Mouse (Mus musculus): ENCODE measurements around the gene Rasgrp2. TPM values are rescaled to one million over a fixed set of nuclear protein-coding genes. Genes with fewer than 3 reads are reported as not detected.

Gene Rasgrp2
- polyA plus RNA-seq, 1 experiment, result 0.71 TPM

DNA sequence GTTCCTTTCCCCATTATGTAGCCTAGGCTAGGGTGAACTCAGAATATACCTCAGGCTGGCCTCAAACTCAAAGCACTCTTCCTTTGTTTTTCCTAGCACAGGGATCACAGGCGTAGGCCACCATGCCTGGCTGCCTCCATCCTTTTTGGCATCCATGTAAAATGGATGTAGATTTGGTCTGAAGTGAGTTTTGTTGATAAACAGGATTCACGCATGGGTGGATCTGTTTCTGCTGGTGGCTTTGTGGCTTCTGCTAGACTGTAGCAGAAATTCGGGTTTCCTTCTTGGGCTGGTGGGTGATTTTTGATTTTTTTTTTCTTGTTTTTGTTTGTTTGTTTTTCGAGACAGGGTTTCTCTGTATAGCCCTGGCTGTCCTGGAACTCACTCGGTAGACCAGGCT, 10.8 kb downstream of the Rasgrp2 start:
- no peak for TF ChIP-seq MAX (IDR thresholded peaks at IDR 0.05)
- TF ChIP-seq FOSL1 (IDR thresholded peaks at IDR 0.05; ENCODE audit: insufficient read depth, low read length, poor library complexity, severe bottlenecking), result no peak
- no peak for TF ChIP-seq CEBPB (IDR thresholded peaks at IDR 0.05; ENCODE audit: low read depth)
- TF ChIP-seq USF1 (IDR thresholded peaks at IDR 0.05; ENCODE audit: low read depth), result no peak
- TF ChIP-seq MYOD1 (IDR thresholded peaks at IDR 0.05; ENCODE audit: control insufficient read depth, insufficient read length, low read depth), result no peak
- TF ChIP-seq MYOG (IDR thresholded peaks at IDR 0.05; ENCODE audit: control insufficient read depth, extremely low read depth, insufficient read length), result no peak
- TF ChIP-seq CTCF (IDR thresholded peaks at IDR 0.05; ENCODE audit: control insufficient read depth, insufficient read depth, insufficient read length), result no peak
- no peak overlapping the region for H3K4me3 ChIP-seq (ENCODE audit: insufficient read depth, poor library complexity, severe bottlenecking)
- no peaks in the 10 kb centered on the region for H3K79me3 ChIP-seq (ENCODE audit: low read depth)
- H3K36me3 ChIP-seq (ENCODE audit: control insufficient read depth, insufficient read depth), result no peaks in the 10 kb centered on the region
- peaks cover 65% of the 10 kb centered on the region for H3K27me3 ChIP-seq (ENCODE audit: control insufficient read depth, insufficient read depth, insufficient read length)
- no peaks in the 10 kb centered on the region for H3K79me2 ChIP-seq (ENCODE audit: control insufficient read depth, insufficient read depth)
- no peak overlapping the region for H3ac ChIP-seq (ENCODE audit: control insufficient read depth, insufficient read length, low read depth)

DNA sequence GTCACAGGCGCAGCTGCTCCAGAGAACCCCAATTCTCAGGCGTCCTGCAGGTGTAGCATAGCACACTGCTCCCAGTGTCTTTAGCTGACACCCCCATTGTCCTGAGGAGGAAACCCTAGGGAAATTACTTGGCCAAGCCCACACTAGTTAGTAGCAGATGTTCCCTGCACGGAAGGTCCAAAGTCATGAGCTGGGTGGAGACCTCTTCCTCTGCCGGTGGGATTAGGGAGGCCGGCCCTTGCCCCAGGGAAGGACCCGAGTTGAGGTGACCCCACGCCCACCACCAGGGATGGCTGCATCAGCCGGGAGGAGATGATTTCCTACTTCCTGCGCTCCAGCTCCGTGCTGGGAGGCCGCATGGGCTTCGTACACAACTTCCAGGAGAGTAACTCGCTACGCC, 13.7 kb downstream of the Rasgrp2 start:
- no peak for TF ChIP-seq USF1 (IDR thresholded peaks at IDR 0.05; ENCODE audit: low read depth)
- TF ChIP-seq MAX (IDR thresholded peaks at IDR 0.05), result no peak
- no peak for TF ChIP-seq MYOD1 (IDR thresholded peaks at IDR 0.05; ENCODE audit: control insufficient read depth, insufficient read length, low read depth)
- TF ChIP-seq CEBPB (IDR thresholded peaks at IDR 0.05; ENCODE audit: low read depth), result no peak
- no peak for TF ChIP-seq CTCF (IDR thresholded peaks at IDR 0.05; ENCODE audit: control insufficient read depth, insufficient read depth, insufficient read length)
- TF ChIP-seq MYOG (IDR thresholded peaks at IDR 0.05; ENCODE audit: control insufficient read depth, extremely low read depth, insufficient read length), result no peak
- no peak for TF ChIP-seq FOSL1 (IDR thresholded peaks at IDR 0.05; ENCODE audit: insufficient read depth, low read length, poor library complexity, severe bottlenecking)
- no peak overlapping the region for H3ac ChIP-seq (ENCODE audit: control insufficient read depth, insufficient read length, low read depth)
- no peak overlapping the region for H3K4me3 ChIP-seq (ENCODE audit: insufficient read depth, poor library complexity, severe bottlenecking)
- H3K36me3 ChIP-seq (ENCODE audit: control insufficient read depth, insufficient read depth), result no peaks in the 10 kb centered on the region
- H3K27me3 ChIP-seq (ENCODE audit: control insufficient read depth, insufficient read depth, insufficient read length), result peaks cover 79% of the 10 kb centered on the region
- no peaks in the 10 kb centered on the region for H3K79me2 ChIP-seq (ENCODE audit: control insufficient read depth, insufficient read depth)
- H3K79me3 ChIP-seq (ENCODE audit: low read depth), result no peaks in the 10 kb centered on the region

DNA sequence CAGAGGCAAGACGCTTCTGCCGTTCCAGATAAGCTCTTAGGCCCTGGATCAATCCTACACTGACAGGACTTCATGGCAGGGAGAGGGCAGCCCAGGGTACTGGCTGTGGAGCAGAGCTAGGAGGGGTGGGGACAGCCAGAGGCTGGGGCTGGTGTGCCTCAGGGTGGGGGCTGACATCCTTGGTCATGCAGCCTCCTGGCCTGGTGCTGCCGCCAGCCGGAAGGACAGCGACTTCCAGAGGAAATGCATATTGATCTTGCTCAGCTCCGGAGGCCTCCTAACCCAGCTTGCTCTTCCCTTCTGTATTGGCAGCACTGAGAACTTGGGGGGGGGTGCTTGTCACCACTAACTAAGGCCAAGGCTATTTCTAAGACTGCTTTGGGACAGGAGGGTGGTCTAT, 16.3 kb downstream of the Rasgrp2 start:
- Histone ChIP-seq H3K79me3 (ENCODE audit: low read depth) (no peaks in the 10 kb centered on the region), H3K27me3 (ENCODE audit: control insufficient read depth, insufficient read depth, insufficient read length) (peaks cover 88% of the 10 kb centered on the region), H3K36me3 (ENCODE audit: control insufficient read depth, insufficient read depth) (no peaks in the 10 kb centered on the region), H3ac (ENCODE audit: control insufficient read depth, insufficient read length, low read depth) (no peak overlapping the region), H3K79me2 (ENCODE audit: control insufficient read depth, insufficient read depth) (no peaks in the 10 kb centered on the region), H3K4me3 (ENCODE audit: insufficient read depth, poor library complexity, severe bottlenecking) (no peak overlapping the region)
- TF ChIP-seq CTCF (IDR thresholded peaks at IDR 0.05; ENCODE audit: control insufficient read depth, insufficient read depth, insufficient read length) (no peak), USF1 (IDR thresholded peaks at IDR 0.05; ENCODE audit: low read depth) (no peak), MYOG (IDR thresholded peaks at IDR 0.05; ENCODE audit: control insufficient read depth, extremely low read depth, insufficient read length) (no peak), MYOD1 (IDR thresholded peaks at IDR 0.05; ENCODE audit: control insufficient read depth, insufficient read length, low read depth) (no peak), CEBPB (IDR thresholded peaks at IDR 0.05; ENCODE audit: low read depth) (no peak), FOSL1 (IDR thresholded peaks at IDR 0.05; ENCODE audit: insufficient read depth, low read length, poor library complexity, severe bottlenecking) (no peak), MAX (IDR thresholded peaks at IDR 0.05) (no peak)

GRCm38 (mm10) chr19:6416124-6416770, 17.1 kb downstream of the Rasgrp2 start:
- no peak overlapping the region for H3K4me3 ChIP-seq (ENCODE audit: insufficient read depth, poor library complexity, severe bottlenecking)
- H3ac ChIP-seq (ENCODE audit: control insufficient read depth, insufficient read length, low read depth), result no peak overlapping the region
- no peaks in the 10 kb centered on the region for H3K79me3 ChIP-seq (ENCODE audit: low read depth)
- TF ChIP-seq CEBPB (IDR thresholded peaks at IDR 0.05; ENCODE audit: low read depth) (no peak), MYOG (IDR thresholded peaks at IDR 0.05; ENCODE audit: control insufficient read depth, extremely low read depth, insufficient read length) (no peak), USF1 (IDR thresholded peaks at IDR 0.05; ENCODE audit: low read depth) (no peak), MAX (IDR thresholded peaks at IDR 0.05) (no peak), CTCF (IDR thresholded peaks at IDR 0.05; ENCODE audit: control insufficient read depth, insufficient read depth, insufficient read length) (no peak), MYOD1 (IDR thresholded peaks at IDR 0.05; ENCODE audit: control insufficient read depth, insufficient read length, low read depth) (no peak), FOSL1 (IDR thresholded peaks at IDR 0.05; ENCODE audit: insufficient read depth, low read length, poor library complexity, severe bottlenecking) (no peak)
- H3K36me3 ChIP-seq (ENCODE audit: control insufficient read depth, insufficient read depth), result no peaks in the 10 kb centered on the region
- H3K79me2 ChIP-seq (ENCODE audit: control insufficient read depth, insufficient read depth), result no peaks in the 10 kb centered on the region
- peaks cover 88% of the 10 kb centered on the region for H3K27me3 ChIP-seq (ENCODE audit: control insufficient read depth, insufficient read depth, insufficient read length)

GRCm38 (mm10) chr19:6416894-6417761, 18.0 kb downstream of the Rasgrp2 start:
- H3K27me3 ChIP-seq (ENCODE audit: control insufficient read depth, insufficient read depth, insufficient read length), result peaks cover 90% of the 10 kb centered on the region
- H3K4me3 ChIP-seq (ENCODE audit: insufficient read depth, poor library complexity, severe bottlenecking), result no peak overlapping the region
- H3ac ChIP-seq (ENCODE audit: control insufficient read depth, insufficient read length, low read depth), result no peak overlapping the region
- H3K79me2 ChIP-seq (ENCODE audit: control insufficient read depth, insufficient read depth), result no peaks in the 10 kb centered on the region
- H3K79me3 ChIP-seq (ENCODE audit: low read depth), result no peaks in the 10 kb centered on the region
- no peaks in the 10 kb centered on the region for H3K36me3 ChIP-seq (ENCODE audit: control insufficient read depth, insufficient read depth)
- no peak for TF ChIP-seq MYOD1 (IDR thresholded peaks at IDR 0.05; ENCODE audit: control insufficient read depth, insufficient read length, low read depth)
- no peak for TF ChIP-seq MYOG (IDR thresholded peaks at IDR 0.05; ENCODE audit: control insufficient read depth, extremely low read depth, insufficient read length)
- no peak for TF ChIP-seq FOSL1 (IDR thresholded peaks at IDR 0.05; ENCODE audit: insufficient read depth, low read length, poor library complexity, severe bottlenecking)
- no peak for TF ChIP-seq CTCF (IDR thresholded peaks at IDR 0.05; ENCODE audit: control insufficient read depth, insufficient read depth, insufficient read length)
- TF ChIP-seq USF1 (IDR thresholded peaks at IDR 0.05; ENCODE audit: low read depth), result no peak
- no peak for TF ChIP-seq CEBPB (IDR thresholded peaks at IDR 0.05; ENCODE audit: low read depth)
- TF ChIP-seq MAX (IDR thresholded peaks at IDR 0.05), result no peak

Data from C2C12 (cell line).